Mouse (Mus musculus) kidney, adult 2 months (tissue): ENCODE data around the gene Gm17387. TPM values are rescaled to one million over a fixed set of nuclear protein-coding genes. Genes with fewer than 3 reads are reported as not detected.

ENCODE experiments used
- DNase-seq: peaks from one replicate; pipeline ENCODE4 v3.0.0; 2021
- H3K27ac ChIP-seq: fragments of 200-500 bp; 2 replicates; pipeline ENCODE4 v1.5.1; 2012; ENCODE audit warnings: low read depth, low read length, control low read depth, inconsistent platforms; ENCODE audit not compliant: insufficient read depth
- H3K27me3 ChIP-seq: fragments of 200-500 bp; replicated peaks from 2 replicates; pipeline ENCODE4 v1.6.1; 2012; ENCODE audit warnings: mild to moderate bottlenecking, moderate library complexity, low read length, inconsistent platforms; ENCODE audit not compliant: control insufficient read depth, insufficient read depth
- H3K36me3 ChIP-seq: fragments of 200-500 bp; 2 replicates; pipeline ENCODE4 v1.6.1; 2012; ENCODE audit warnings: mild to moderate bottlenecking, moderate library complexity, low read length, inconsistent platforms; ENCODE audit not compliant: control insufficient read depth, insufficient read depth
- H3K4me1 ChIP-seq: fragments of 200-500 bp; 2 replicates; pipeline ENCODE4 v1.6.1; 2011; ENCODE audit warnings: low read length; ENCODE audit not compliant: control insufficient read depth, insufficient read depth
- H3K4me3 ChIP-seq: fragments of 200-500 bp; 2 replicates; pipeline ENCODE4 v1.5.1; 2011; ENCODE audit warnings: mild to moderate bottlenecking, low read depth, low read length, control low read depth; ENCODE audit not compliant: insufficient read depth
- CTCF ChIP-seq: fragments of 200-500 bp; conservative IDR thresholded peaks from 2 replicates; pipeline ENCODE4 v1.5.1; 2011; ENCODE audit warnings: low read depth, mild to moderate bottlenecking, control low read depth, low read length, moderate library complexity, mixed read lengths; ENCODE audit not compliant: insufficient read depth, insufficient read length
- POLR2A ChIP-seq: fragments of 200-500 bp; IDR thresholded peaks from one replicate; pipeline ENCODE4 v1.6.1; 2011; ENCODE audit warnings: low read depth, low read length, control low read depth
- WGBS: fragments of 180-500 bp; shearing (Covaris S2); methylation state at CpG from one replicate; pipeline ENCODE4 v1.1.7; 2018; 5-methylcytosine and 5-hydroxymethylcytosine counted together
- polyA plus RNA-seq: library from polyadenylated mRNA; depleted of rRNA; stranded (reverse); fragments of >200 nt; gene quantifications from 2 replicates; pipeline ENCODE4 v1.2.3, GENCODE M21; 2012; rRNA removed

Gene Gm17387
- polyA plus RNA-seq = not detected in 2 replicates

DNA sequence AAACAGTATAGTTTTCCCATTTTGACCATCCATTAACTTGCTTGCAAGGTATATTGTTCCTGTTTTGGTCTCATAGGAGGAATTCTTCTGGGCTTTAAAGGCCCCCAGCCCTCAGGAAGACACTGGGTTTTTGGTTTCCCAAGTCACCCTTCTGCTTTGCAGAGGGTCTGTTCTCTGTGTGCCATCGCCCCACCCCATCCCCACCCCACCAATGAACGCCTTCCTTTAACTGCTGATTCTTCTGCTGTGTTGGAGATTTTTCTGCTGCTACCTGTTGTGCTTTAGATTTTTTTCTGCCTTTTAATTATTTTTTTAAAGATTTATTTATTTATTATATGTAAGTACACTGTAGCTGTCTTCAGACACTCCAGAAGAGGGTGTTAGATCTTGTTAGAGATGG is at the start of gene Gm17387:
Gene Gm17387, plus strand, starts transcription at position 301 of the 400 bp plus-strand sequence.
- TF ChIP-seq CTCF = no peak
- TF ChIP-seq POLR2A = no peak
- H3K27ac ChIP-seq = no peak within 1 kb of the TSS
- 97% methylated on average over 2 of the region's 2 CpGs for WGBS

DNA sequence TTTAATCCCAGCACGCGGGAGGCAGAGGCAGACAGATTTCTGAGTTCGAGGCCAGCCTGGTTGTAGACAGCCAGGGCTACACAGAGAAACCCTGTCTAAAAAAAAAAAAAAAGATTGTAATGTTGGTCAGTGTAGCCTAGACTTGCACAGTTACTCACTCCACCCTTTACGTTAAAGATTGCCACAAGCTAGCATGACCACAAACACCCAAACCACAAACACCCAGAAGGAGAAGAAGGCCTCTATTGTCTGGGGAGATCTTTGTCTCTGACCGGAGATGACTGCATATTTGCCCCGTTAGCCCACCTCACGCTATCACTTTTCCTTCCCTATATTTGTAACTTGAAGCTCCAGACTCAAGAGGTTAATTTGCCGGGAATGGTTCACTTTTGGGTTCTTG is 47.2 kb upstream of the Gm17387 start:
- DNase-seq = no peak
- 87% methylated on average over 8 of the region's 8 CpGs for WGBS
- TF ChIP-seq POLR2A (no peak), CTCF (no peak)

More for the DNA sequence above, at the start of gene Gm17387:
- Histone ChIP-seq H3K36me3 (no peaks in the 10 kb centered on the region), H3K4me3 (no peak within 1 kb of the TSS), H3K27me3 (no peaks in the 10 kb centered on the region), H3K4me1 (peaks cover 13% of the 10 kb centered on the region)
- no peak for DNase-seq

DNA sequence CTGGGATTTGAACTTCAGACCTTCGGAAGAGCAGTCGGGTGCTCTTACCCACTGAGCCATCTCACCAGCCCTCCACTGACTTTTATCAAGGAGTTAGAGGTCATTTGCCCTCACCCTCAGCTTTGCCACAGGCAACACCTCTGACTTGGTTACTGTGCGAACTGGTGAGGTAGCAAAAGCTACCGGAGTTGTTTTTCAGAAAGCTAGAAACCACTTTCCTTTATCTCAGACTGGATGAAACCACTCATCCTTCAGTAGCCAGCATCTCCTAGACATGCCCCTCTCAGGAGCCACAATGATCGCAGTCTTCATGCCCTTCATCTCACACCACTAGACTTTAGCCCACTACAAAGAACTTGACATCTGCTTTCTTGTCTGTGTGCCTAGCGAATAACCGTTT is 46.0 kb upstream of the Gm17387 start:
- Histone ChIP-seq H3K27me3 (no peaks in the 10 kb centered on the region), H3K4me3 (no peak overlapping the region), H3K36me3 (no peaks in the 10 kb centered on the region), H3K4me1 (no peaks in the 10 kb centered on the region), H3K27ac (no peak overlapping the region)
- no peak for TF ChIP-seq CTCF
- no peak for TF ChIP-seq POLR2A
- no peak for DNase-seq
- WGBS = 91% methylated on average over 7 of the region's 7 CpGs

More for the DNA sequence above, 47.2 kb upstream of the Gm17387 start:
- Histone ChIP-seq H3K4me1 (no peaks in the 10 kb centered on the region), H3K4me3 (no peak overlapping the region), H3K27me3 (no peaks in the 10 kb centered on the region), H3K27ac (no peak overlapping the region), H3K36me3 (no peaks in the 10 kb centered on the region)

DNA sequence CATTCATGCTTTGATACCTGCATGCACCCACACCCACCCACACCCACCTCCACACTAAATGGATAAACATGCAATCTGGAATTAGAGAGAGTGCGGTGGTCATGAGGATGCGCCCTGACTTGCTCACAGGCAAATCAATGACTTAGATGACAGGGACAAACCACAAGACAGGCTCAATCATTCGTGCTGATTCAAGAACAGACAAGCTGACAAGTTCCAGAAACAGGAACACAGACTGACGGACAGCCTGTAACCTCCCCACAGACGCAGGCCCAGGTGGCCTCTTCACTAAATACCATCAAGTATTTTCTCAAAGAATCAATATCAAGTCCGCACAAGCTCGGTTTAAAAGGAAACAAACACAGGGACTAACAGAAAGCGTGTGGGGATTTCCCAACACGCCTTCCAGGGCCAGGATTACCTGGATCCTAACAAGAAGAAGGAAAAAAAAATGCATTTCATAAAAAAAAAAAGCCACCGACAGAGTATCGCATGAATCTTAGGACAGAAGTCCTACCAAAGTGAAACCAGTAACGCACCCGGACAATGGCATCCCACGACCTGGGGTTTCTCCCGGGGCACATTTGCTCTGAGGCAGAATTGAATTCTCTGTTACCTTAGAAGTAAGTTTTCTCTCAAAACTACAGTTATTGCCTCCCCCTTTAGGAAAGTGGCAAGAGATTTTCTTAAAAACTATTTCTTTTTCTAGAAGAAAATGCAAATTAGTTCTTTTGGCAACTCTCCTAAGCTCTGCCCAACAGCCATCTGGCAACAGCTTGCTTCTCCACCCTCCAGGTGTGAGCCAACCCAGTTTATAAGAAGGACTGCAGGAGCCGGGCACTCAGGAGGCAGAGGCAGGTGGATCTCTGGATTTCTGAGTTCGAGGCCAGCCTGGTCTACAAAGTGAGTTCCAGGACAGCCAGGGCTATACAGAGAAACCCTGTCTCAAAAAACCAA is 41.5 kb upstream of the Gm17387 start:
- Histone ChIP-seq H3K27ac (no peak overlapping the region), H3K27me3 (no peaks in the 10 kb centered on the region), H3K36me3 (no peaks in the 10 kb centered on the region), H3K4me3 (no peak overlapping the region), H3K4me1 (no peaks in the 10 kb centered on the region)
- no peak for DNase-seq
- TF ChIP-seq POLR2A = no peak
- no peak for TF ChIP-seq CTCF
- WGBS = 89% methylated on average over 17 of the region's 17 CpGs

DNA sequence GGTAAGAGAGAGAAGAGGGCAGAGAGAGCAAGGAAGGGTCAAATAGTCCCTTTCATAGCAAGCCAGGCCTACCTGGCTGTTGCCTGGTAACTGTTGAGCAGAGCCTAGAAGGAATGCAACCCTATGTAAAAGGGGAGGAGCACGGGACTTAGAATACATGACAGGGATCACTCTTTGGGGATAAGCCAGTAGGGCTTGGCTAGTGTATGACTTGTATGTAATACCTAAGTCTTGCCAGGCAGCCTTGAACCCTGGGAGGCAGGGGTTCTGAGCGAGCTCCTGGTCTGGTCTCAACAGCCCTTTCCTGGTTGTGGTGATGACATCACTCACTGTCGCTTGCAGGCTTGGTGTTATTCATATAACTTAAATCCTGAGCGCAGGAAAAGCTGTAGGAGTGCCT is 39.9 kb upstream of the Gm17387 start:
- Histone ChIP-seq H3K36me3 (no peaks in the 10 kb centered on the region), H3K4me1 (no peaks in the 10 kb centered on the region), H3K27me3 (no peaks in the 10 kb centered on the region), H3K27ac (no peak overlapping the region), H3K4me3 (no peak overlapping the region)
- no peak for TF ChIP-seq POLR2A
- no peak for TF ChIP-seq CTCF
- no peak for DNase-seq
- 86% methylated on average over 4 of the region's 4 CpGs for WGBS

DNA sequence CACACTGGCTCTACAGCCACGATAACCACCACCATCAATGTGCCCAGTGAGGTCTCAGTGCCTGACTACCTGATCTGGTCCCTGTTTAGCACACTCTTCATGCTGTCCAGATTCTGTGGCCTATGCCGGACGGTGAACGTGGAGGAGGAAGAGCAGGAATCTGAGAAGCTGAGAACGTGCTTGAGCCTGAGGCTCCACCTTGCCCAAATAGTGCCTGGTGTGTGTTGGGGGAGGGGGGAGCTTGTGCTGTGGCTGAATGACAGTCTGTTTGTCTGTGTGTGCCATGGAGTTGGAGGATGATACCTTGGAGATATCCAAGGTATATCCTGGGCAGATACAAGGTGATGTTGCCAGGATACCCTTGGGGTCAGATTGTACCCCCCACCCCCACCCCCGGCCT is 38.7 kb upstream of the Gm17387 start:
- Histone ChIP-seq H3K36me3 (no peaks in the 10 kb centered on the region), H3K27ac (no peak overlapping the region), H3K4me1 (no peaks in the 10 kb centered on the region), H3K4me3 (no peak overlapping the region), H3K27me3 (no peaks in the 10 kb centered on the region)
- DNase-seq = no peak
- 53% methylated on average over 6 of the region's 6 CpGs for WGBS
- TF ChIP-seq POLR2A (no peak), CTCF (no peak)

DNA sequence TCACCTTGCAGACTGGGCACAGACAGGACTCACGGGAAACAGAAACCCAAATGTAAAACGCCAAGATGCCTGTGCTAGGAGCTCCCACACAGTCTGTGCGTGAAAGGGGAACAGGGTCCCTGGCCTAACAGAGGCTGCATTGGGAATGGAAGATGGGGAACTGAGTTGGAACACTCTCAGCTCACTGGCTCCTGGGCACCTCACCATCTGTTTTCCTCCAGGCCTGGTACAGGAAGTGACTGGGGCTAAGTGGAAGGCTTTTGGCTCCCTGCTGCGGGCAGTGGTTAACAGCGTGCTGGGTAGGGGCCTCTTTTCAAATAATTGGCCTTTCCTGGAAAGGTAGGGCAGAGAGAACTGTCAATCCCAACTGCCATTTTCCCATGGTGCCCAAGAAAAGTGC is 38.3 kb upstream of the Gm17387 start:
- no peaks in the 10 kb centered on the region for H3K27me3 ChIP-seq
- TF ChIP-seq POLR2A (no peak), CTCF (no peak)
- no peak overlapping the region for H3K27ac ChIP-seq
- no peak overlapping the region for H3K4me3 ChIP-seq
- WGBS = 70% methylated on average over 5 of the region's 5 CpGs
- no peaks in the 10 kb centered on the region for H3K36me3 ChIP-seq
- DNase-seq = no peak
- H3K4me1 ChIP-seq = no peaks in the 10 kb centered on the region
